Mouse (Mus musculus): ENCODE results near the gene Gpat2.

The Gpat2 gene

GRCm38 (mm10) chr2:127424977-127425376 lies at the start of gene Gpat2:
Gpat2 (plus strand) TSS chr2:127425199.
- DNase-seq (ENCODE audit: low spot score in 2 of 2), result no peak

GRCm38 (mm10) chr2:127375759-127376341 lies 49.1 kb upstream of the Gpat2 start:
- no peak for DNase-seq (ENCODE audit: low spot score in 2 of 2)

GRCm38 (mm10) chr2:127376423-127377051 lies 48.5 kb upstream of the Gpat2 start:
- no peak for DNase-seq (ENCODE audit: low spot score in 2 of 2)

- no peak for DNase-seq (ENCODE audit: low spot score in 2 of 2)
Observed at GRCm38 (mm10) chr2:127377942-127378610, 46.9 kb upstream of the Gpat2 start.

DNA sequence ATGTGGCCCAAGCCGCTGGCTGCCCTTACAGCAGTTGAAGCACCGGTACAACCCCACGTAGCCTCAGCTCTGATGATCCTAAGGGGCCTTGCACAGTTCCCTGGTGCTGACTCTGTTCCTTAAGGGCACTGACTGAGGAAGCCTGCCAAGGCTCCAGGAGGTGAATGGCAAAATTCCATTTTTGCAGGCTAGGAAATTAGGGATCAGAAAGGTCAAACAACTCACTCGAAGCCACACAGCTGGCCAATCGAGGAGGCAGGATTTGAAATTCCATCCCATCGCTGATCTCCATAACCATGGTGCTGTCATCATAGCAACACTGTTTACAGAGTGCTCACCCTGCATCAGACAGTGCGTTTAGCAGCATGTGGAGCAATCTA lies 46.4 kb upstream of the Gpat2 start:
- no peak for DNase-seq (ENCODE audit: low spot score in 2 of 2)

- no peak for DNase-seq (ENCODE audit: low spot score in 2 of 2)
Observed at GRCm38 (mm10) chr2:127379250-127379649, 45.7 kb upstream of the Gpat2 start.

DNA sequence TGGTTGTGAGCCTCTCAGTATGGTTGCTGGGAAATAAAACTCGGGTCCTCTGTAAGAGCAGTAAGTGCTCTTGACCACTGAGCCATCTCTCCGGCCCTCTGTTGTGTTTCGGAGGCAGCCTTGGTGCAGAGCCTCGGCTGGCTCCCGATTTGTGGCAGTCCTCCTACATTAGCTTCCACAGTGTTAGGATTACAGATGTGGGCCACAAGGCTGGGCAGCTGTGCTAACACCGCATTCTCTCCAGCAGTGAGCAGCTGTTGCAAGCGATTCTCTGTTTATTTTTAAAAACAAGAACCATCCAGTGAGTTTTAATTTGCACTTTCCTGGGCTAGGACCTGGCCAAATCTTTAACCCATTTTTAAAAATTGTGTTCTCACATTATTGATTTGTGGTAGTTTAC lies 41.1 kb upstream of the Gpat2 start:
- DNase-seq (ENCODE audit: low spot score in 2 of 2), result no peak

GRCm38 (mm10) chr2:127387521-127387920 lies 37.5 kb upstream of the Gpat2 start:
- no peak for DNase-seq (ENCODE audit: low spot score in 2 of 2)

DNA sequence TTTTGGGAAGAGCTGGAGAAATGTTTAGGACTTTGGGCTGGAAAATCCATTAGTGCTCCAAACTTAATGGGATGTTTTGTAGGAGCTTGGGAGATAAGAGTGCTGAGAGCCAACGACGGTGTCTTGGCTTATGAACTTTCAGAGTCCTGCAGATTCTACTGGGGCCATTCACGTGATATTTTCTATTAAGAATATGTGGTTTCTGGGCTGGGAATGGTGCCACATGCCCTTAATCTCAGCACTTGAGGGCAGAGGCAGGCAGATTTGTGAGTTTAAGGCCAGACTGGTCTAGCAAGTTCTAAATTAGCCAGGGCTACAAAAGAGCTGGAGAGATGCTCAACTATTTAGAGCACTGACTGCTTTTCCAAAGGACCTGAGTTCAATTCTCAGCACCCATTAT lies 34.6 kb upstream of the Gpat2 start:
- DNase-seq (ENCODE audit: low spot score in 2 of 2), result no peak

GRCm38 (mm10) chr2:127390846-127391245 lies 34.2 kb upstream of the Gpat2 start:
- DNase-seq (ENCODE audit: low spot score in 2 of 2), result no peak

DNA sequence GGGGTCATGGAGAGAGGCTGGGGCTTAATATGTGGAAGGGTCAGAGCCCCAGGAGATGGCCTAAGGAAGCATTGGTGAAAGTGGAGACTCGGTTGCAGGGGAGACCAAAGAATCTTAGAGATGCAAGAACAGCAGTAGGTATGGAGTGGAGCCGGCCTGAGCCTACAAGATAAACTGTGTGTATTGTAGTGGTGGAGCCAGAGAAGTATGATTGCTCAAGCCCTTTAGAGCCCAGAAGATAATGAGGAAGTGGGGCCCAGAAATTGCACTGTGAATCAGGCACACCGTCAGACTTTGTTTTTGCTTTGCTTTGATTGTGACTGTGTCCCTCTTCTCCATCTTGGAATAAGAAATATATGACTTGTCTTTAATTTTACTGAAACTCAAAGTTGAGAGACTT lies 33.7 kb upstream of the Gpat2 start:
- no peak for DNase-seq (ENCODE audit: low spot score in 2 of 2)

DNA sequence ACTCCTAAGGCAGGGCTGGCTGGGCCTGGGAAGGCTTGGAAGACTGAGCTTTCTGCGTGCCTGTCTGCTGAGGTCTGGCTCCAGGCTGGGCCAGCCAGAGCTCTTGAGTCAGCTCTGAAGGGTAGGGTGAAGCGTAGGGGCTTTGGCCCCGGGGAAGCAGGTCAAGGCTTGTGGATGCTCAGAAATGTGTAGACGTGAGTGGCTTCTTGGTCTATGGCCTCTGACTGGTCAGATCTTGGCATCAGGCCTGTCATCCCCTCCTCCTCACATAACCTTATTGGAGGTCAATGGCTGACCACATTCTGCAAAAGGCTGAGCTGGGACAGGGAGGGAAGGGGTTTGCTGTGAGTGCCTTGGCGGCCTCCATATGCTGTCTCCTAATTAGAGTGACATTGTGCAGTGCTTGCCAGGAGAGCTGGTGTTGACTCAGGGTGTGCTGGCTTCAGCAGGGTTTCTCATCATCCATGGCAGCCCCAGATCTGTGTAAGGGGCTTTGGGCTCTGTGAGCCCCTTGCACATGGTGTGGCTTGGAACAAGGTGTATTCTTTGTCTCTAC lies 30.3 kb upstream of the Gpat2 start:
- DNase-seq (ENCODE audit: low spot score in 2 of 2), result no peak

DNA sequence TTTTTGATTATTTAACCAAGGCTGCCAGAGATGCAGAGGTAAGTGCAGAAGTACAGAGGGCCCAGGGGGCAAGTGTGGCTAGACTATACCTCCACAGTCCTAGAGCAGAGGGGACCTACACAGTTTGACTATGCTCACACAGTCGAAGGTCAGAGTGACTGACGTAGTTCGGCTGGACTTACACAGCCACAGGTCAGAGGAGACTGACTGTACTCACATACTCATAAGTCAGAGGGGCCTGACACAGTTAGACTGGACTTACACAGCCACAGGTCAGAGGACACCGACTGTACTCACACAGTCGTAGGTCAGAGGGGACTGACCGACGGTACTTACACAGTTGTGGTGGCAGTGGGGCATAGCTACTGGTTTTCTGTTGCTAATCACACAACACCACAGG lies 26.3 kb upstream of the Gpat2 start:
- DNase-seq (ENCODE audit: low spot score in 2 of 2), result no peak

GRCm38 (mm10) chr2:127411126-127411525 lies 13.9 kb upstream of the Gpat2 start:
- no peak for DNase-seq (ENCODE audit: low spot score in 2 of 2)

DNA sequence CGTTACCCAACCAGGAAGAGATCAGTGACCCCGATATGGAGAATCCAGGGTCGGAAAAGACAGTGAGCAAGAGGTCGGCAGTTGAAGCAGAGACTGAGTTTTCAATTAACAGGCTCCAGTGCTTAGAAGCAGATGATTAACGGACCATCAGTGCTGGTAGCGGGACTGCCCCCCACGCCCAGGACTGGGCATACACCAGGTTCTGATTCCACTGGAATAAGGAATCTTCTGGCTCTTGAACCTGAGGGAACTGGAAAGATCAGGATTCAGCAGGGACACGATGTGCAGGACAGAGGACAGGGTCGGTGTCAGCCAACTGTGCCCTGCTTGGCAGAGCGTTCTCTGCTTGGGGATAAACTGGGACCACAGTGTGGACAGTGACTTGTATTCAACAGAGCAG lies 9.2 kb upstream of the Gpat2 start:
- DNase-seq (ENCODE audit: low spot score in 2 of 2), result no peak

DNA sequence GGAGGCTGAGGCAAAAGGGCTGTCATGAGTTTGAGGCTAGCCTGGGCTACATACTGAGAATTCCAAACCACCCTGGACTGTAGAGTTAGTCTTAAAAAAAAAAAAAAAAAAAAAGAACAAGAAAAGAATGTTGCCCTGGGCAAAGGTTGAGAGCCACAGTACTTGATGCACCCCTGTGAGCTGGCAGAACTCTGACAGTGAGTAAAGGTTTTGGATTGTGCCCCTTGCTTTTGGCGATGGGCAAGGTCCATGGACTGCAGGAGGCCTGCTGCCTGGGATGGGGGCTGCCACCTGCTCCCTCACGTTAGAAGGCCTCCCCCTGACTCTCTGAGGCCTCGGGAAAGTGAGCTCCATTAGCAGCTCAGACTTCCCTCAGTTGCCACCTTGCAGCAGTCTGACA lies 8.3 kb upstream of the Gpat2 start:
- DNase-seq (ENCODE audit: low spot score in 2 of 2), result no peak

DNA sequence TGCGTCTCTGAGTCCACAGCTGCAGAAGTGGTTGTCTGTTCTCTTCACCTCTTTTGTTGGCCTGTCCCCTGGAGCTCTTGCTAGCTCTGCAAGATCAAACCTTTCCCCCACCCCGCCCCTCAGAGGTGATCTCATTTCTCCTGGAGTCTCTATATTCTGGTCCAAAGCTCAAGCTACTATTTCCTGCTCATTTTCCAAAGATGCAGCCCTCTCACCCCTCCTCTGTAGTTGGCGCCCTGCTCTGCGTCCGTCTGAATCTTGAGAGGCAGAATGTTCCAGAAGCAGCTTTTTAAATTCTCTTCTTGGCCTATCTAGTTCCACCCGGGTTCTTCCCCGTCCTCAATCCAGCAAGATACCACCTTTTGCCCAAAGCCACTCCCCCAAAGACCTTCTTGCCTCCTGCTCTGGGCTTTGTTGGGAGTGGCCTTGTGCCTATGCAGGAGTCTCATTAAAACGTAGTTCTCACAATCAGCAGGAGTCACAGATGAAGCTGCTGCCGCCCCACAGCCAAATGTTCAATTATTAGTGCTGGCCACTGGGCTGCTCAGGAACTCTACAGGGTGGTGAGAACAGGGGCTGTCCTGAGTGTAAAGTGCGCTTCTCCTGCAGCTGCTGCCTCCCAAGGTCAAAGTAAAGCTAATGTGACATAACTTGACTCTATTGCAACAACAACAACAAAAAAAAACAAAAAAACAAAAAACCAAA lies 6.6 kb upstream of the Gpat2 start:
- DNase-seq (ENCODE audit: low spot score in 2 of 2), result no peak

- no peak for DNase-seq (ENCODE audit: low spot score in 2 of 2)
Observed at GRCm38 (mm10) chr2:127430238-127430637, 5.2 kb downstream of the Gpat2 start.

GRCm38 (mm10) chr2:127433487-127434295 lies 8.7 kb downstream of the Gpat2 start:
- DNase-seq (ENCODE audit: low spot score in 2 of 2), result no peak

DNA sequence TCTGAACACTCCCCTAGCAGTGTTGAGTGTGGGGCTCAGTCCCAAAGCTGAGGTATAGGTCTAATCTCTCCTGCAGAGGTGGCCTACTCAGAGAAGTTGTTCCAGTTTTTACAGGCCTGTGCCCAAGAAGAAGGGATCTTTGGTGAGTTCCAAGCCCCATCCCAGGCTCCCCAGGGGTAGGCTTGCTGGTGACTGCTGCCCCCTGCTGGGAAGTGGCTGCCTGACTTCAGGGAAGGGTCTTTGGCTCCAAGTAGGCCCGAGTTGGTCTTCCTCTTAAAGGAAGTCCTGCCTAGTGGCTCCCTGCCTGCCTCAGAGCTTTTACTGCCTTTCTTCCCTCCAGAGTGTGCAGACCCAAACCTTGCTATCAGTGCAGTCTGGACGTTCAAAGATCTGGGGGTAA lies 10.1 kb downstream of the Gpat2 start:
- DNase-seq (ENCODE audit: low spot score in 2 of 2), result peak in 1 of 2 experiments; percentile 16

DNA sequence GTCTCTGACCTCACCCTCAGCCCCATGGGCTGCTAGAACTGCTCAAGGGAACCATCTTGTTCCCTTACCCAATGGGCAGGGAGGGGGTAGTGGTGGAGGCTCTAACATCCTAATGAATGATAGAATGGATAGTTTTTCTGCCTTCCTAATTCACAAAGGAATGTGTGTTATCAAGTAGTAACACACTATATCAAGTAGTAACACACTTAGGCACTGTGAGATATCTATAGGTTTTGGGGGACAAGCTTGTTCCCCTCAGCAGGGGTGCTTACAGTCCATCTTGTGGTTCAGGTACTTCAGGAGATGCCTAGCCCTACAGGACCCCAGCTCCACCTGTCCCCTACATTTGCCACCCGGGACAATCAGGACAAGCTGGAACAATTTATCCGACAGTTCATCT lies 10.6 kb downstream of the Gpat2 start:
- no peak for DNase-seq (ENCODE audit: low spot score in 2 of 2)

DNA sequence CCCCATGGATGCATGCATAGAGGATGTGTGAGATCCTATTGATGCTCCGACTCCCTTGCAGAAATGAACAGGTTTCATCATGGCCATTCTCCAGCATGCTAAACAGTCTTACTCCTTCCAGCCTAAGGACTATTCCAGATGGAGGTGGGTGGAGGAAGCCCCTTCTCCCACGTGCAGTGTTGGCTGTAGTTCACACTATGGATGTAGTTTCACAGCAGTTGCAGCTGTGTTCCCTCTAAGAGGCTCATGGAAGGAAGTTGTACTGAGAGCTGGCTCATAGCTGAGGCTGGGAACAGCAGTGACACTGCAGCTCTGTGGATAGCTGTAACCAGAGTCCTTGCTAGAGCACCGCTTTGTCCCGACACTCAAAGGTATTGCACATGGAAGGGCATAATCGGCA lies 12.7 kb downstream of the Gpat2 start:
- no peak for DNase-seq (ENCODE audit: low spot score in 2 of 2)
